Mouse (Mus musculus): ENCODE data around the gene Cavin4. TPM values are rescaled to one million over a fixed set of nuclear protein-coding genes. Genes with fewer than 3 reads are reported as not detected.
"Not testable (repeated sequence)": the region's sequence is repeated elsewhere in the genome, so short reads cannot be mapped to it uniquely, and the experiment has no call there.

Cavin4 gene
- polyA plus RNA-seq, 1 experiment from 2014 or later: 7.3 TPM

DNA sequence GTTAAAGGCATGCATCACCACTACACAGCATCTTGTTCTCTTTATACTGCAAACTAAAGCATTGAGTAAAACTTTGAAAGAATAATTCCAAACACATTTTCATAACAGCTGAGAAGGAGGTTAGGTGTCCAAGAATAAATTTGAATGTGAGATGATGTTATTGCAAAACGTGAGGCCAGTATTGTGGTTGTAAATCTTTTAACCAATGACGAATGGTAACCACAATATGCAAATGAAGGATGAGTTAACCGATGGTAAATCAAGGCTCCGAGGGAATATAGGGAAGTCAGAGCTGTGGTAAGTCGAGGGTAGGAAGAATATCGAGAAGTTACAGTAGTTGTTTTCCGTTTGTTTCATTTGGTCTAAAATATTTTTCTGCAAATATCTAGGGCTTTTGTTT lies 11.1 kb downstream of the Cavin4 start:
- WGBS: 86% methylated on average over 7 of the region's 7 CpGs
- no peaks in the 10 kb centered on the region for H3K27me3 ChIP-seq
- no peaks in the 10 kb centered on the region for H3K9me3 ChIP-seq
- no peak overlapping the region for H3K4me3 ChIP-seq
- no peak overlapping the region for H3K9ac ChIP-seq
- peaks cover 20% of the 10 kb centered on the region for H3K36me3 ChIP-seq
- no peak overlapping the region for H3K4me2 ChIP-seq
- H3K4me1 ChIP-seq: no peaks in the 10 kb centered on the region
- ATAC-seq (ENCODE audit: insufficient number of reproducible peaks, low FRiP score, low TSS enrichment, low read depth): no peak
- no peak overlapping the region for H3K27ac ChIP-seq

DNA sequence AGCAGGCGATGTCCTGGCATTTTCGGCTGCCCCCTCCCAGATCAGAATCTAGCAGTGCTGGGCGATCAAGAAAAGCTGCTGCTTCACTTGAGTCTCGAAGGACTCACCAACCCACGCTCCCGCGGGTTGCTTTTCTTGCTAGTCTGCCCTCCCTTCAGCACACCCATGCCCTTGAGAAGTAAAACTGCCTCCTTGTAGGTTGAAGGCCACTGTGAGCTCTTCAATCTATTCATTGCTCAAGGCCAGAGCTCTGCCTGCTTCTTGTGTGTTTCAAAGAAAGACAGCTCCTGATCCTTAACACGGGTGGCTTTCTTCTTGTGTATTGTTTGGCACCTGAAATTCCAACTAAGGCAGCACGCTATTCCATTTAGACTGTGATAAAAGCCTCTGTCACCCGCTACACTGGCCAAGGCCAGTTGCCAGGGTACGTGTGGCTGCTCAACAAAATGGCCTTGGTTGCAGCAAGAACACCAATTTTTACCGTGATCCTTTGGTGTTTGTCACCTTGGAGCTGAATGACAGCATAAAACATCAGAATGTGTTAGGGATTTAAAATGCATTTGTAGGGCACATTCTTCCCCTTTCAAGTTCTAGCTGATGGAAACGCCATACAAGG lies 13.4 kb downstream of the Cavin4 start:
- H3K4me2 ChIP-seq: no peak overlapping the region
- H3K27me3 ChIP-seq: no peaks in the 10 kb centered on the region
- WGBS: 86% methylated on average over 13 of the region's 13 CpGs
- H3K9me3 ChIP-seq: no peaks in the 10 kb centered on the region
- H3K4me3 ChIP-seq: no peak overlapping the region
- H3K9ac ChIP-seq: no peak overlapping the region
- H3K27ac ChIP-seq: no peak overlapping the region
- H3K36me3 ChIP-seq: peaks cover 16% of the 10 kb centered on the region
- ATAC-seq (ENCODE audit: insufficient number of reproducible peaks, low FRiP score, low TSS enrichment, low read depth): no peak
- peaks cover 4% of the 10 kb centered on the region; the same call in 1 of the 2 replicates for H3K4me1 ChIP-seq

DNA sequence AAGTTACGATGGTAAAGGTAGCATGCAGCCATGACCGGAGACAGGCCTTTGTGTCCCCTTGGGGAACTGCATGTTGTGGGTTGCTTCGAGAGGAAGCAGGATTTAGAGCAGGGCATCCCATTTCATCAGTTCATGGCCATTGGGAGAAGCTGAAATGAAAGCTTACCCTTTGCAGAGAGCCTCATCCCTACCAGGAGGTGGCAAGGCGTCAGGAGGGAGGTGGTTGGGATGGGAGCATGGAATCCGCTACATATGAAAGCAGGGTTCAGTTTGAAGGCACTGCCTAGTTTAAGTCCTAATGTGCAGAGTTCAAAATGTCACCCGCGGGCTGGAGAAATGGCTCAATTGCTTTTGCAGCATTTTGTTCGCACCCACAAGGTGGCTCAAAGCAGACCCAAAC lies 14.0 kb downstream of the Cavin4 start:
- Histone ChIP-seq H3K27ac (no peak overlapping the region), H3K4me2 (no peak overlapping the region), H3K36me3 (peaks cover 10% of the 10 kb centered on the region), H3K27me3 (no peaks in the 10 kb centered on the region), H3K4me3 (no peak overlapping the region), H3K4me1 (peaks cover 4% of the 10 kb centered on the region; the same call in 1 of the 2 replicates), H3K9ac (no peak overlapping the region), H3K9me3 (no peaks in the 10 kb centered on the region)
- WGBS: 91% methylated on average over 8 of the region's 8 CpGs
- no peak for ATAC-seq (ENCODE audit: insufficient number of reproducible peaks, low FRiP score, low TSS enrichment, low read depth)

DNA sequence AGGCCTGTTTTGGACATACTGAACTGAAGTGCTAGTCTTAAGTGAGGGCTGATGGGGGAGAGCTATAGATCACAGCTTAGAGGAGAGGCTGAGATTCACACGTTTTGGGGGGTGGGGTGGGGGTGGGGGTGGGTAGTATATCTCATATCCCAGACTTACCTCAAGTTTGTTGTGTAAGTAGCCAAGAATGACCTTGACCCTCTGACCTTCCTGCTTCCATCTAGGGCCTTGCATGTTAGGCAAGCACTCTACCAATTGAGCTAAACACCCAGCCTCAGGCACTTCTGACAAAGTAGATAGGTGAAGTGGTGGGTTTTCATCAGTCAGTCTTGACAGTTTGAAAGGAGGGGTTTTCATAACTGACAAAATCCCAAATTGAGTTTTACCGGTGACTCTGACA lies 14.5 kb downstream of the Cavin4 start:
- no peaks in the 10 kb centered on the region for H3K27me3 ChIP-seq
- 68% methylated on average over 2 of the region's 2 CpGs for WGBS
- H3K4me1 ChIP-seq: peaks cover 4% of the 10 kb centered on the region; the same call in 1 of the 2 replicates
- H3K27ac ChIP-seq: no peak overlapping the region
- peaks cover 8% of the 10 kb centered on the region; the same call in 1 of the 2 replicates for H3K36me3 ChIP-seq
- H3K4me2 ChIP-seq: no peak overlapping the region
- no peak overlapping the region for H3K9ac ChIP-seq
- no peak for ATAC-seq (ENCODE audit: insufficient number of reproducible peaks, low FRiP score, low TSS enrichment, low read depth)
- no peaks in the 10 kb centered on the region for H3K9me3 ChIP-seq
- H3K4me3 ChIP-seq: no peak overlapping the region

DNA sequence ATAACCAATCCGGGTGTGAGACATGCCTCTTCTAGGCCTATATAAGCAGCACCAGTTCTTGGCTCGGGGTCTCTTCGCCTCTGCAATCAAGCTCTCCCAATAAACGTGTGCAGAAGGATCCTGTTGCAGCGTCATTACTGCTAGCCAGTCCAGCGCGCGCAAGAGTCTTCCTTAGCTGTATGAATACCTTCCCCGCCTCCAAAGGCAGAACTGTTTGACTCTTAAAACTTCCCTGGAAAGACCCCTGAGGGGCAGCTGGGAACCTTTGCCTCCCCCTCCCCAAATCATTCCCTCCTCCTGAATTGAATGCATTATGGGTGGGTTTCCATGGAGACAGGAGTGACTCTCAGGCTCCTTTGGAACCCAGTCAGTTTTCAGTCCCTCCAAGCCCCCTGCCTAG lies 15.5 kb downstream of the Cavin4 start:
- Histone ChIP-seq H3K36me3 (peaks cover 6% of the 10 kb centered on the region; the same call in 1 of the 2 replicates), H3K9ac (no peak overlapping the region), H3K27me3 (no peaks in the 10 kb centered on the region), H3K4me3 (no peak overlapping the region), H3K4me1 (peaks cover 4% of the 10 kb centered on the region; the same call in 1 of the 2 replicates), H3K9me3 (no peaks in the 10 kb centered on the region), H3K4me2 (no peak overlapping the region), H3K27ac (no peak overlapping the region)
- no peak for ATAC-seq (ENCODE audit: insufficient number of reproducible peaks, low FRiP score, low TSS enrichment, low read depth)
- 87% methylated on average over 9 of the region's 9 CpGs for WGBS

DNA sequence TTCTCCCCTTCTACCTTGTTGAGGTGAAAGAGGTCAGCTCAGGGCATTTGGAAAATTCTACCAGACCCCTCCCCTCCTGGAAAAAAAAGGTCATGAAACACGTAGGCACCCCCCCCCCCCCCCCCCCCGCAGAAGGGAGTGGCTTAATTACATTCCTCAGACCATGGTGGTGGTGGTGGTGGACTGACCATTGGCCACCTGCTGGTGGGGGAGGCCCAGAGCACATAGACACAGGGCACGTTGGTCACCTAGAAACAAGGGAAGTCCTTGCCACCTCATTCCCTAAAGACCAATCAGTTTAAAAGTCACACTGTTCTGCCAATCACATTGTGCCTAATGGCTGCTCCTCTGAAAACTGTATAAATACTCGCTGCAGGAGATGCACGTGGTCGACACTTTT lies 16.4 kb downstream of the Cavin4 start:
- WGBS: 72% methylated on average over 4 of the region's 6 CpGs
- not testable (repeated sequence) for H3K27ac ChIP-seq; ATAC-seq (ENCODE audit: insufficient number of reproducible peaks, low FRiP score, low TSS enrichment, low read depth); H3K9me3 ChIP-seq; H3K4me2 ChIP-seq; H3K27me3 ChIP-seq; H3K36me3 ChIP-seq; H3K4me3 ChIP-seq; H3K9ac ChIP-seq; H3K4me1 ChIP-seq

DNA sequence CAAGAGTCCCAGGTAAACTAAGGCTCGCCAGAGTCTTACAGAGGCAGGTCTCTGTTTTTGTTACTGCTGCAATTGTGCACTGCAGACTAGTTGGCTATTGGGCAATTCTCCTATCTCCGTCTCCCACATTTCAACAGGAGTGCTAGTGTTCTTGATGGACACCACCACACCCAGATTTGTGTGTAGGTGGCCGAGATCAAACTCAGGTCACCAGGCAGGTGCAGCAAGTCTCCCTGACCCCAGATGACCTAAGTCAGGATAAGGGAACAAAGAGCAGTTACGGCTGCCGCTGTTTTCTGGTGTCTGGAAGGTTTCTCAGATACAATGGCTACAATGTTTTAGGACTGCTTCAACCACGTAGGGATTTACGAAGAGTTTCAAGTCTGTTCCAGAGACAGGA lies 16.9 kb downstream of the Cavin4 start:
- WGBS: 58% methylated on average over 7 of the region's 7 CpGs
- Histone ChIP-seq H3K4me2 (peak overlapping the region; percentile 3; the same call in 1 of the 2 replicates), H3K9me3 (no peaks in the 10 kb centered on the region)

DNA sequence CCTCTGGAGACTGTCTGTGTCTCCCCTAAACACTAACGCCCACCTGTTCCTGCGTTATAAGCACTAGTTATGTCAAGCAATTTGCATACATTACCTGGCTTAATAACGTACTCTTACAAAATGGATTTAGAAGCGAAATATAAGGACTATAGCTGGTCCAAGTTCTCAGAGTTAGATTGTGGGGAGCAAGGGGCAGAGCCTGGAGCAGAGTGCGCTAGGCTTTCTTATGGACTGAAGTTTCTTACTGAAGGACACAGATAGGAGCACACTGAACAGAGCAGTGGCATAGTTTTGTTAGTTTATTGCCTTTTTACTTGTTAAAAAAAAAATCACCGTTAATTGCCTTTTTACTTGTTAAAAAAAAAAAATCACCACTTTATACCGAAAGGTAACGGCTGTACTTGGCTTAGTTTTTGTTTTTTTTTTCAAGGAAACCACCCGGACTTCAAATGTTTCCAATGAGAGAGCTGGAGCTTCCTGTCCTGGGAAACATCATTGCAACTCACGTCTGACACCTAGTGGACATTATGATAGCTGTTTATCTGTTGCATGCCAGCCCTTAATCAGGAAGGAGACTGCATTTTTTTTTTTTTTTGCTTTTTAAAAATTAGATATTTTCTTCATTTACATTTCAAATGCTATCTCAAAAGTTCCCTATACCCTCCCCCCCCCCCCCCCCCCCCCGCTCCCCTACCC lies 17.5 kb downstream of the Cavin4 start:
- no peaks in the 10 kb centered on the region for H3K27me3 ChIP-seq
- ATAC-seq (ENCODE audit: insufficient number of reproducible peaks, low FRiP score, low TSS enrichment, low read depth): no peak

More for the DNA sequence above, 16.9 kb downstream of the Cavin4 start:
- Histone ChIP-seq H3K4me1 (peaks cover 4% of the 10 kb centered on the region; the same call in 1 of the 2 replicates), H3K36me3 (peaks cover 3% of the 10 kb centered on the region; the same call in 1 of the 2 replicates), H3K27ac (no peak overlapping the region), H3K4me3 (no peak overlapping the region), H3K9ac (no peak overlapping the region), H3K27me3 (no peaks in the 10 kb centered on the region)
- no peak for ATAC-seq (ENCODE audit: insufficient number of reproducible peaks, low FRiP score, low TSS enrichment, low read depth)

DNA sequence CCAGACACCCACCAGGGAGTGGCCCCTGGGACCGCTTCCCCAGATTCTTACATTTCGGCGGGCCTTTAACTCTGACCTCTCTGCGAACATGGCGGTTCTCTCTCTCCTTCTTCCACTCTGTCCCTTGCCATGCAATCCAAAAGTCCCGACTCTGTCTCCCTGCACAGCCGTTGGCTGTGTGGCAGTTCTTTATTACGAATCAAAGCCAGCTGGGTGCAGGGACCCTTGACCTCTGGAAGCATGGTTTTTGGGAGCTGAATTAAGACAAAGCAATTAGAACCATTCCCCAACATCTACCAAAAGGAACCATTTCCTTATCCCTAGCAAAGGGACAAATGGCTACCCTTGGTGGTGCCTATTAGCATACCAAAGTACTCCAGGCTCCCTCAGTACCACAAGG lies 19.8 kb downstream of the Cavin4 start:
- Histone ChIP-seq H3K9ac (no peak overlapping the region), H3K9me3 (no peaks in the 10 kb centered on the region), H3K36me3 (no peaks in the 10 kb centered on the region), H3K4me2 (no peak overlapping the region), H3K27me3 (no peaks in the 10 kb centered on the region), H3K4me3 (no peak overlapping the region), H3K4me1 (peaks cover 4% of the 10 kb centered on the region; the same call in 1 of the 2 replicates), H3K27ac (no peak overlapping the region)
- WGBS: 74% methylated on average over 8 of the region's 8 CpGs
- no peak for ATAC-seq (ENCODE audit: insufficient number of reproducible peaks, low FRiP score, low TSS enrichment, low read depth)

More for the DNA sequence above, 17.5 kb downstream of the Cavin4 start:
- H3K4me3 ChIP-seq: no peak overlapping the region
- H3K36me3 ChIP-seq: peaks cover 3% of the 10 kb centered on the region; the same call in 1 of the 2 replicates
- peaks cover 4% of the 10 kb centered on the region; the same call in 1 of the 2 replicates for H3K4me1 ChIP-seq
- peak overlapping the region; percentile 27 for H3K4me2 ChIP-seq
- 36% methylated on average over 10 of the region's 11 CpGs for WGBS
- H3K9me3 ChIP-seq: no peaks in the 10 kb centered on the region
- H3K9ac ChIP-seq: no peak overlapping the region
- H3K27ac ChIP-seq: no peak overlapping the region

DNA sequence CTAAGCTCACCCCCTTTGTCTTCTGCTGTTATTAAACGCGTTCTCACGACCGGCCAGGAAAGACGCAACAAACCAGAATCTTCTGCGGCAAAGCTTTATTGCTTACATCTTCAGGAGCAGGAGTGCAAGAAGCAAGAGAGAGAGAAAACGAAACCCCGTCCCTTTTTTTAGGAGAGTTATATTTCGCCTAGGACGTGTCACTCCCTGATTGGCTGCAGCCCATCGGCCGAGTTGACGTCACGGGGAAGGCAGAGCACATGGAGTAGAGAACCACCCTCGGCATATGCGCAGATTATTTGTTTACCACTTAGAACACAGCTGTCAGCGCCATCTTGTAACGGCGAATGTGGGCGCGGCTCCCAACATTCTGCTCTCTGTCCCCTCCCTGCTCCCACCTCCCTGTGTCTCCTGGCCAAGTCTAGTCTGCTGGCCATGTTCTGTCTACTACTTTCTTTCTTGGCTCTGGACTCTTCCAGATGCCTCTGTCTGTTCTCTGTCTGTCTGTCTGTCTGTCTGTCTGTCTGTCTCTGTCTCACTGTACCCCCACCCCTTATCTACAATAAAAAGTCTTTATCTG lies 20.4 kb downstream of the Cavin4 start:
- not testable (repeated sequence) for H3K4me1 ChIP-seq; H3K36me3 ChIP-seq; H3K9me3 ChIP-seq; H3K27ac ChIP-seq; H3K4me3 ChIP-seq; H3K4me2 ChIP-seq; H3K9ac ChIP-seq; ATAC-seq (ENCODE audit: insufficient number of reproducible peaks, low FRiP score, low TSS enrichment, low read depth); H3K27me3 ChIP-seq
- 94% methylated on average over 18 of the region's 21 CpGs for WGBS

DNA sequence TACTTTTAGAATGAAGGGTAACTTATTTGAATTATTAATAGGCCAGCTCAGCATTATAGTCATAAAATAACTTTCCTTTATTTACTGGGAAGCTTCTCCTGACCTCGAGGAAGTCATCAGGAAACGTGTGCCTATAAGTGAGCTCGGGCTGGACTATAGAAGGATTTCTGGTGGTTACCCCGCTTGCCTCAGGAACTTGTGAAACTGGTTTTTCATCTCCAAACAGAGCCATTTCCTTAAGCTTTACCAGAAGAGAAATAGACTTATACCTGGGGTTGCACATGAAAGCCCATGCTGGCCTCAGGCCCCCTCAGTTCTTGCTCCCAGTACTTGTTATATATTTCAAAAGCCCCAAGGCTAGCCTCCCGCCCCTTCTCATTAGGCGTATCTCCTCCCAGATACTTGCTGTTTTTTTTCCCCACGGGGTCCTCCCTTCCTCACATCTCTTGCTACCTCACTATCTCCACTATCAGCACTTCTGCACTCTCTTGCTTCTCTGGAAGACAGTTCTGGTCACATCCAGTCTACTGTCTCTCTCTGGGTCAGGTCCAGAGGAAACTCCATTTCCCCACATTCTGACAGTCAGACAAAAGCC lies 21.4 kb downstream of the Cavin4 start:
- peaks cover 4% of the 10 kb centered on the region; the same call in 1 of the 2 replicates for H3K4me1 ChIP-seq
- H3K27ac ChIP-seq: no peak overlapping the region
- no peaks in the 10 kb centered on the region for H3K27me3 ChIP-seq
- no peak overlapping the region for H3K9ac ChIP-seq
- H3K4me3 ChIP-seq: no peak overlapping the region
- no peak for ATAC-seq (ENCODE audit: insufficient number of reproducible peaks, low FRiP score, low TSS enrichment, low read depth)
- H3K4me2 ChIP-seq: no peak overlapping the region
- H3K9me3 ChIP-seq: no peaks in the 10 kb centered on the region
- no peaks in the 10 kb centered on the region for H3K36me3 ChIP-seq
- WGBS: 66% methylated on average over 7 of the region's 7 CpGs

DNA sequence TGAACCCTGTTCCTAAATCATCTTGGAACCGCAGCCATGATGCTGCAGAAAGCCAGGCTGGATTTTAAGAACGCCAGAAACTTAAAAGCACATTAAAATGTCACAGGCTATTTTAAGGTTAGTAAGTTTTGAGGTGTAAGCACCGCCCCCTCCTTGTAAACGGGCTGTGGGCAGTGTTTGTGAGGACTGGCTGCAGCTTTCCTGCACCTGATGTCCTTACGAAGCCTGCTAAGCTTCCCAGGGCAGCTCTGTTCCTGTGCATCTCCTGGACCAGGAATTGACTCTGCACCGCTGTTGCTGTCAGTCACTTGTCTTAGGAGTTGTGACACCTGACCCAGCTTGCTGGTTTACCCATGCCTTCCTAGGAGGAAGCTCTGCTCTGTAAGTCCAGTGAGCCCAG lies 24.8 kb downstream of the Cavin4 start:
- Histone ChIP-seq H3K27ac (no peak overlapping the region), H3K9ac (no peak overlapping the region), H3K4me2 (no peak overlapping the region), H3K9me3 (no peaks in the 10 kb centered on the region), H3K27me3 (no peaks in the 10 kb centered on the region), H3K36me3 (no peaks in the 10 kb centered on the region), H3K4me1 (peaks cover 2% of the 10 kb centered on the region; the same call in 1 of the 2 replicates), H3K4me3 (no peak overlapping the region)
- WGBS: 39% methylated on average over 6 of the region's 6 CpGs
- no peak for ATAC-seq (ENCODE audit: insufficient number of reproducible peaks, low FRiP score, low TSS enrichment, low read depth)

Data from limb, embryonic 15.5 days (tissue).